Mouse (Mus musculus): Measurements from ENCODE around the gene Aco2. TPM values are rescaled to one million over a fixed set of nuclear protein-coding genes. Genes with fewer than 3 reads are reported as not detected.

The Aco2 gene
- total and polyA plus RNA-seq, 2 experiments, result 127 to 170 TPM

DNA sequence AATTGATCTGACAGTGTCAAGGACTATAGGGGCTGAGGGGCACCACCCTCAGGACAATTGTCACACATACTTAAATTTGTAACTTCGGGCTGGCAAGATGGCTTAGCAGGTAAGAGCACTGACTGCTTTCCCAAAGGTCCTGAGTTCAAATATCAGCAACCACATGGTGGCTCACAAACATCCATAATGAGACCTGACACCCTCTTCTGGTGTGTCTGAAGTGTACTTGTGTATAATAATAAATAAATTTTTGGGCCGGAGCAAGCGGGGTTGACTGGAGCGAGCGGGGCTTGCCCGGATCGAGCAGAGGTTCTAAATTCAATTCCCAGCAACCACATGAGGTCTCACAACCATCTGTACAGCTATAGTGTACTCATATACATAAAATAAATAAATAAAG lies 31.8 kb upstream of the Aco2 start:
- Histone ChIP-seq H3K9ac (ENCODE audit: low read depth, low read length) (peak overlapping the region; percentile 17; the same call in 1 of the 2 replicates), H3K4me1 (ENCODE audit: control insufficient read depth, insufficient read depth, low read length) (peaks cover 25% of the 10 kb centered on the region), H3K27ac (replicated peaks; ENCODE audit: insufficient read depth, low read depth, low read length) (peak overlapping the region; percentile 88), H3K79me2 (ENCODE audit: control insufficient read depth, insufficient read depth, low read length) (no peaks in the 10 kb centered on the region), H3K36me3 (ENCODE audit: control insufficient read depth, insufficient read depth, low read length) (no peaks in the 10 kb centered on the region), H3K4me3 (ENCODE audit: insufficient read depth, low read depth, low read length) (no peak overlapping the region), H3K27me3 (ENCODE audit: control insufficient read depth, insufficient read depth, low read length) (no peaks in the 10 kb centered on the region)
- TF ChIP-seq POLR2A (IDR thresholded peaks at IDR 0.05; ENCODE audit: extremely low read depth, insufficient read depth, low read length) (no peak), CTCF (IDR thresholded peaks at IDR 0.05; ENCODE audit: low read depth, low read length) (no peak)
- WGBS, result 71% methylated on average over 7 of the region's 7 CpGs
- DNase-seq (ENCODE audit: extremely low read depth, low read depth, low spot score), result no peak

DNA sequence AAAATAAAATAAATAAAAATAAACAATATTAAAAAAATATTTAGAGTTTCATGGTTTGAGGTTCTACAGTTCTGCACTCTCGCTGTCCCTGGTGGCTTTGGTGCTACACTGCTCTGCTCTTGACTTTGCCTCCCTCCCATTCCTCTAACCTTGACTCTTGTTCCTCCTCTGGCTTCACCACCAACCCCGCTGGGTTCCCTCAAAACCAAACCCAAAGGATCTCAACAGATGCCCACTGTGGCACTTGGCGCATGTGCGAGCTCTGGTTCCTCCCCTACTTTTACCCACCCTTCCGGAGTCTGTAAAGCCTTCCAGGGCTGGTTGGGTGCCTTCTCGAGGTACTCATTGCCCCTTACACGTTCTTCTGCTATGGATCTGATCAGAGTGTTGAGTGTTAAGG lies 29.8 kb upstream of the Aco2 start:
- Histone ChIP-seq H3K27me3 (ENCODE audit: control insufficient read depth, insufficient read depth, low read length) (no peaks in the 10 kb centered on the region), H3K79me2 (ENCODE audit: control insufficient read depth, insufficient read depth, low read length) (no peaks in the 10 kb centered on the region), H3K9ac (ENCODE audit: low read depth, low read length) (no peak overlapping the region), H3K4me3 (ENCODE audit: insufficient read depth, low read depth, low read length) (no peak overlapping the region), H3K27ac (replicated peaks; ENCODE audit: insufficient read depth, low read depth, low read length) (no peak overlapping the region), H3K36me3 (ENCODE audit: control insufficient read depth, insufficient read depth, low read length) (no peaks in the 10 kb centered on the region; the same call in 1 of the 2 replicates), H3K4me1 (ENCODE audit: control insufficient read depth, insufficient read depth, low read length) (peaks cover 34% of the 10 kb centered on the region)
- 90% methylated on average over 7 of the region's 7 CpGs for WGBS
- DNase-seq (ENCODE audit: extremely low read depth, low read depth, low spot score), result no peak
- TF ChIP-seq CTCF (IDR thresholded peaks at IDR 0.05; ENCODE audit: low read depth, low read length), result no peak
- TF ChIP-seq POLR2A (IDR thresholded peaks at IDR 0.05; ENCODE audit: extremely low read depth, insufficient read depth, low read length), result no peak

DNA sequence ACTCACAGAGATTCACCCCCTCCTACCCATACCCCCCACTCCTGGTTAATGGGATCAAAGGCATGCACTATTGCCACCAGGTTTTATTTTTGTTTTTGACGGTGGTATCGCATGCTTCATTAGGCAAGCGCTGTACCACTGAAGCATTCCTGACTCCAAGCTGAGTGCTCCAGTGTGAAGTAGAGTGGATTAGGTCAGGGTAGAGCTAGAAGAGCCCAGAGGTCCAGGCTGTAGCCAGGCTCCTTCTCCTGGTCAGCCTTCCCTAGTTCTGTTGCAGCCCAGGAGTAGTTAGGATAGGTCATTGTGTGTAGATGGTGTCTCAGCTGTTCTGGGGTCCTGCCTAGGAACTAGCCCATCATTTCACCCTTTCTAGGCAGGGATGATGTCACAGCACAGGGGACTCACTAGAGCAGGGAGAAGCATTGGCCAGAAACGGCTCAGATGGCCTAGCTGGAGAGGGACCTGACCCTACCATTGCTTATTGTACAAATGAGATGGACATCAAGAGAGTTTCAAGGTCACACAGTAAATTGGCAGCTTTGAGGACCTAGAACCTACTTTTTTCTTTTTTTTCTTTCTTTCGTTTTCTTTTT lies 27.0 kb upstream of the Aco2 start:
- H3K4me3 ChIP-seq (ENCODE audit: insufficient read depth, low read depth, low read length), result no peak overlapping the region
- H3K4me1 ChIP-seq (ENCODE audit: control insufficient read depth, insufficient read depth, low read length), result peaks cover 37% of the 10 kb centered on the region
- H3K27ac ChIP-seq (replicated peaks; ENCODE audit: insufficient read depth, low read depth, low read length), result peak overlapping the region; percentile 95
- no peak for TF ChIP-seq POLR2A (IDR thresholded peaks at IDR 0.05; ENCODE audit: extremely low read depth, insufficient read depth, low read length)
- TF ChIP-seq CTCF (IDR thresholded peaks at IDR 0.05; ENCODE audit: low read depth, low read length), result no peak
- no peaks in the 10 kb centered on the region for H3K27me3 ChIP-seq (ENCODE audit: control insufficient read depth, insufficient read depth, low read length)
- WGBS, result 57% methylated on average over 5 of the region's 5 CpGs
- H3K36me3 ChIP-seq (ENCODE audit: control insufficient read depth, insufficient read depth, low read length), result peaks cover 12% of the 10 kb centered on the region
- H3K9ac ChIP-seq (ENCODE audit: low read depth, low read length), result peak overlapping the region; percentile 43
- peaks cover 3% of the 10 kb centered on the region; the same call in 1 of the 2 replicates for H3K79me2 ChIP-seq (ENCODE audit: control insufficient read depth, insufficient read depth, low read length)
- DNase-seq (ENCODE audit: extremely low read depth, low read depth, low spot score), result no peak

DNA sequence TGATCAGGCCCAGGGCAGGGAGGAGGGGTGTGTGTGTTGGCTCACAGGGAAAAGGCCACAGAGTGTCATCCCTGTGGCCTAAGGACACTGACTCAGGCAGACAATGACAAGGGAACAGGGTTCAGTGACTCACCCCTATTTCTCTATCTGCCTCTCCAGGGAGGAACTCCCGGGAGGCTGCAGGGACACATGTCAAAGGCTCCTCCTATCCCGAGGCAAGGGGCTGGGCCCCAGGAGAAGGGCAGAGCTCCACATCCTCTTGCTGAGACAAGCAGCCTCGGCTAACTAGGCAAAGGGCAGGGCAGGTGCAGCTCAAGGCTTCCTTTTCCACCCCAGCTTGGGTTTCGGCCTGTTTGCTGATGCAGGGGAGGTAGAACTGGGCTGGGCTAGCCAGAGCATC lies 26.4 kb upstream of the Aco2 start:
- H3K27me3 ChIP-seq (ENCODE audit: control insufficient read depth, insufficient read depth, low read length), result no peaks in the 10 kb centered on the region
- peaks cover 6% of the 10 kb centered on the region; the same call in 1 of the 2 replicates for H3K79me2 ChIP-seq (ENCODE audit: control insufficient read depth, insufficient read depth, low read length)
- peaks cover 40% of the 10 kb centered on the region for H3K4me1 ChIP-seq (ENCODE audit: control insufficient read depth, insufficient read depth, low read length)
- 2% methylated on average over 4 of the region's 4 CpGs for WGBS
- TF ChIP-seq CTCF (IDR thresholded peaks at IDR 0.05; ENCODE audit: low read depth, low read length) (no peak), POLR2A (IDR thresholded peaks at IDR 0.05; ENCODE audit: extremely low read depth, insufficient read depth, low read length) (peak; percentile 72)
- H3K36me3 ChIP-seq (ENCODE audit: control insufficient read depth, insufficient read depth, low read length), result peaks cover 17% of the 10 kb centered on the region
- DNase-seq (ENCODE audit: extremely low read depth, low read depth, low spot score), result peak; percentile 99
- no peak overlapping the region for H3K4me3 ChIP-seq (ENCODE audit: insufficient read depth, low read depth, low read length)
- H3K27ac ChIP-seq (replicated peaks; ENCODE audit: insufficient read depth, low read depth, low read length), result peak overlapping the region; percentile 95
- H3K9ac ChIP-seq (ENCODE audit: low read depth, low read length), result peak overlapping the region; percentile 40; the same call in 1 of the 2 replicates

DNA sequence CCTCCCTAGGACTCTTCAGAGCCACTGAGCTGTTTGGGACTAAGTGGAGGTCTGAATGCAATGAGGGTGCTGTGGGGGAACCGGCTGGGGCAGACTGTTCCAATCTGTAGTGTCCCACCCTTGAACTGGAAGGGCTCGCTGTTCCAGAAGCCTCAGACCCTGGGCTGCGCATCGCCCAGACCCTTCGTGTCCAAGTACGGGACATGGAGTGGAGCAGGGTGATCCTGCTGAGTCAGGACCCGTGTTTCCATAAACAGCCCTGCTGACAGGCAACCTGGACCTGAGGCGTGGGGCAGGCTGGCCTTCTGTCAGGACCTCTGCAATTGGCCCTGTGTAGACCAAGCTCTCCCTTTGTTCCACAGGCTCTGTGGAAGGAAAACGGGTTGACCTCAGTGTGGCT lies 25.4 kb upstream of the Aco2 start:
- H3K27ac ChIP-seq (replicated peaks; ENCODE audit: insufficient read depth, low read depth, low read length), result peak overlapping the region; percentile 74
- H3K79me2 ChIP-seq (ENCODE audit: control insufficient read depth, insufficient read depth, low read length), result peaks cover 17% of the 10 kb centered on the region
- no peak overlapping the region for H3K4me3 ChIP-seq (ENCODE audit: insufficient read depth, low read depth, low read length)
- no peaks in the 10 kb centered on the region for H3K27me3 ChIP-seq (ENCODE audit: control insufficient read depth, insufficient read depth, low read length)
- peak; percentile 56 for DNase-seq (ENCODE audit: extremely low read depth, low read depth, low spot score)
- H3K4me1 ChIP-seq (ENCODE audit: control insufficient read depth, insufficient read depth, low read length), result peaks cover 44% of the 10 kb centered on the region
- peaks cover 28% of the 10 kb centered on the region for H3K36me3 ChIP-seq (ENCODE audit: control insufficient read depth, insufficient read depth, low read length)
- TF ChIP-seq CTCF (IDR thresholded peaks at IDR 0.05; ENCODE audit: low read depth, low read length) (no peak), POLR2A (IDR thresholded peaks at IDR 0.05; ENCODE audit: extremely low read depth, insufficient read depth, low read length) (no peak)
- 62% methylated on average over 9 of the region's 9 CpGs for WGBS
- peak overlapping the region; percentile 27 for H3K9ac ChIP-seq (ENCODE audit: low read depth, low read length)

DNA sequence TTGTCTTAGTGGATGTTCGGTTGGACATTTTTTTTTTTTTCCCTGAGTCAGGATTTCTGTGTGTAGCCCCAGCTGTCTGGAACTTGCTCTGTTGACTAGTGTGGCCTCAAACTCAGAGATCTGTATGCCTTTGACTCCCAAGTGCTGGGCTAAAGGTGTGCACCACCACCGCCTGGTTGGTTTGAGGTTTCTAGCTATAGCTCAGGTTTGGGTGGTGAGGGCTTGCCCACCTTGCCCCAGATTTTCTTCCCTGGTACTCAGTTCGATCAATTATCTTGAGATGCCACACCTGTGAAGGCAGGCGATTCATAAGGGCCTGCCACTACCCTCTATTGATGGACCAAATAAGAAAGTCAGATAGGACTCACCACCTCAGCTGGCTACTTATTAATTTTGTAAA lies 24.9 kb upstream of the Aco2 start:
- WGBS, result 70% methylated on average over 4 of the region's 4 CpGs
- DNase-seq (ENCODE audit: extremely low read depth, low read depth, low spot score), result no peak
- Histone ChIP-seq H3K4me1 (ENCODE audit: control insufficient read depth, insufficient read depth, low read length) (peaks cover 47% of the 10 kb centered on the region), H3K4me3 (ENCODE audit: insufficient read depth, low read depth, low read length) (no peak overlapping the region), H3K36me3 (ENCODE audit: control insufficient read depth, insufficient read depth, low read length) (peaks cover 32% of the 10 kb centered on the region), H3K27ac (replicated peaks; ENCODE audit: insufficient read depth, low read depth, low read length) (peak overlapping the region; percentile 74), H3K79me2 (ENCODE audit: control insufficient read depth, insufficient read depth, low read length) (peaks cover 21% of the 10 kb centered on the region), H3K27me3 (ENCODE audit: control insufficient read depth, insufficient read depth, low read length) (no peaks in the 10 kb centered on the region), H3K9ac (ENCODE audit: low read depth, low read length) (peak overlapping the region; percentile 27)
- TF ChIP-seq CTCF (IDR thresholded peaks at IDR 0.05; ENCODE audit: low read depth, low read length), result no peak
